Mouse (Mus musculus) erythroblast, adult 5-6 weeks (primary cell): ENCODE data around the gene Siah1a. TPM values are rescaled to one million over a fixed set of nuclear protein-coding genes. Genes with fewer than 3 reads are reported as not detected.
A peak's percentile ranks its signal among the peaks of the same experiment; 100 is the strongest.

Experiments used
- ATAC-seq: replicated peaks from 2 replicates; pipeline ENCODE4 v1.8.0; 2016; ENCODE audit warnings: moderate number of reproducible peaks, mild to moderate bottlenecking, moderate TSS enrichment, inconsistent platforms; ENCODE audit not compliant: poor library complexity, low FRiP score, severe bottlenecking
- total RNA-seq, 2 experiments: library from RNA; stranded (forward) in 1 of 2; stranded (reverse) in 1 of 2; fragments of 150-400 nt in 1 of 2; fragments of 200-764, 138-1000 nt in 1 of 2; gene quantifications; 2 replicates each; pipeline versions ENCODE4 v1.2.3 to v1.2.4; 2015 to 2017; ENCODE audit warnings: low replicate concordance in 2 of 2

Gene Siah1a
- total RNA-seq, 2 experiments from 2014 or later = 32.7 to 34.4 TPM

- ATAC-seq = peak; percentile 49
These were observed 777 bp upstream of the Siah1a start for GRCm38 (mm10) chr8:86746511-86746910.

GRCm38 (mm10) chr8:86745935-86746441 lies 254 bp upstream of the Siah1a start:
- peak; percentile 78 for ATAC-seq

GRCm38 (mm10) chr8:86744313-86745220 lies 1.2 kb downstream of the Siah1a start:
- no peak; the same call in 1 of the 2 replicates for ATAC-seq

- ATAC-seq = 0 out of 2 replicates have a peak, but pooled peaks have one; percentile 37
These were observed 3.0 kb downstream of the Siah1a start for GRCm38 (mm10) chr8:86742605-86743345.

GRCm38 (mm10) chr8:86741627-86742026 lies 4.1 kb downstream of the Siah1a start:
- no peak for ATAC-seq

- no peak for ATAC-seq
These were observed 4.8 kb downstream of the Siah1a start for GRCm38 (mm10) chr8:86740899-86741298.

- no peak for ATAC-seq
These were observed 10.2 kb downstream of the Siah1a start for GRCm38 (mm10) chr8:86735446-86736111.

- no peak for ATAC-seq
These were observed 10.8 kb downstream of the Siah1a start for GRCm38 (mm10) chr8:86734954-86735353.

GRCm38 (mm10) chr8:86734171-86734570 lies 11.6 kb downstream of the Siah1a start:
- no peak for ATAC-seq

GRCm38 (mm10) chr8:86730860-86731259 lies 14.9 kb downstream of the Siah1a start:
- ATAC-seq = no peak

- ATAC-seq = no peak
These were observed 15.4 kb downstream of the Siah1a start for GRCm38 (mm10) chr8:86730303-86730702.

- ATAC-seq = no peak
These were observed 17.3 kb downstream of the Siah1a start for GRCm38 (mm10) chr8:86728224-86728950.

GRCm38 (mm10) chr8:86726959-86727358 lies 18.8 kb downstream of the Siah1a start:
- no peak for ATAC-seq

GRCm38 (mm10) chr8:86721490-86721889 lies 24.2 kb downstream of the Siah1a start:
- no peak for ATAC-seq

GRCm38 (mm10) chr8:86720756-86721459 lies 24.8 kb downstream of the Siah1a start:
- ATAC-seq = no peak

- no peak for ATAC-seq
These were observed 26.4 kb downstream of the Siah1a start for GRCm38 (mm10) chr8:86719368-86719767.

GRCm38 (mm10) chr8:86718332-86718994 lies 27.3 kb downstream of the Siah1a start:
- ATAC-seq = no peak
